Mouse (Mus musculus): ENCODE measurements around the gene Zfp626. TPM values are rescaled to one million over a fixed set of nuclear protein-coding genes. Genes with fewer than 3 reads are reported as not detected.
"Not testable (repeated sequence)": the region's sequence is repeated elsewhere in the genome, so short reads cannot be mapped to it uniquely, and the experiment has no call there.

The Zfp626 gene
- polyA plus RNA-seq (2012; fragmentation: generic; extraction: Trizol) = 1.2 TPM
- long read RNA-seq, experiment 1 = 0 reads
- long read RNA-seq, experiment 2, partial matches to known transcripts = 0 of 3 reads
- long read RNA-seq, experiment 2, other reads (novel, unspliced or antisense) = 3 of 3 reads

DNA sequence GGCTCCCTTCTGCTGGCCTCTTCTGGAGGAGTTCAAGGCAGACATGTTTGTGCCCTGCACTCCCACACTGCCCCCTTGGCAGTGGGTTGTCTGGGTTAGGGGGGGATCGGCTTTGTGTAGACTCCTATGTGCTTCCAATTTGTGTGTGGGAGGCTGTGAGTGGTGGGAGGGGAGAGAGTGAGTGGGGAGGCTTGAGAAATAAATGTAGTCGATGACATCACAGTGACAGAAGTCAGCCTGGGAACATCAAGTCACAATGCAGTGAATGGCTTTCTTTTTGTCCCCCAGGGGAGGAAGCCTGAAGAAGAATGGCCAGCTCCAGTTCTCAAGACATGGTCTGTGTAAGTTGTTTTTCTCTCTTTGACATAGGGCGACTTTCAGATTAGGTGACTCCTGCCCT lies at the start of gene Zfp626:
Gene Zfp626 (plus strand): TSS at position 301 of the 400 bp plus-strand sequence.
- peaks cover 17% of the 10 kb centered on the region for H3K79me2 ChIP-seq (ENCODE audit: control insufficient read depth, insufficient read depth)
- H3ac ChIP-seq (ENCODE audit: control insufficient read depth, insufficient read length, low read depth); H3K36me3 ChIP-seq (ENCODE audit: control insufficient read depth, insufficient read depth); H3K79me3 ChIP-seq (ENCODE audit: low read depth); H3K4me3 ChIP-seq (ENCODE audit: insufficient read depth, poor library complexity, severe bottlenecking); H3K27me3 ChIP-seq (ENCODE audit: control insufficient read depth, insufficient read depth, insufficient read length): not testable (repeated sequence)

DNA sequence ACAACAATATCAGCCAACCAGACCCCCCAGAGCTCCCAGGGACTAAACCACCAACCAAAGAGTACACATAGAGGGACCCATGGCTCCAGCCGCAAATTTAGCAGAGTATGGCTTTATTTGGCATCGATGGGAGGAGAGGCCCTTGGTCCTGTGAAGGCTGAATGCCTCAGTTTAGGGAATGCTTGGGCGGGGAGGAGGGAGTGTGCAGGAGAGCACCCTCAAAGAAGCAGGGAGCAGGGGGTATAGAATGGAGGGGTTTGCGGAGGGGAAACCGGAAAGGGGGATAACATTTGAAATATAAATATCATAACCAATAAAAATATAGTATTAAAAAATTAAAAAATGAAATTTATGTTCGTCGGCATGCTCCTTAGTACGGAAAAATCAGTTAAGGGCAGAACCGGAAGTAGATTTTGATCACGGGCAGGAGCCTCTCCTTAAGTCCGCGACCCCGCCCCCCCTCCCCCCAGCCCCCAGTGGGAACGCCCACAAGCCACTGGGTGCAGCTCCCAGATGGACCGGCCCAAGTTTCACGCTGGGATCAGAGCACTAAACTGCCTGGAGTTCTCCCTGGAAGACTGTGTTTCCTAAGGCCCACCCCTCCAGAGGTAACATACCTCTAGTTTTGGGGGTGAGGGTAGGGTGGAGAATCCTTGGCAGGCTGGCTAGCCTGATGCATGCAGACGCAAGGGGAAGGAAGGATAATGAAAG lies 41.7 kb upstream of the Zfp626 start:
- no peak overlapping the region for H3K4me3 ChIP-seq (ENCODE audit: insufficient read depth, poor library complexity, severe bottlenecking)
- H3K36me3 ChIP-seq (ENCODE audit: control insufficient read depth, insufficient read depth) = no peaks in the 10 kb centered on the region
- H3ac ChIP-seq (ENCODE audit: control insufficient read depth, insufficient read length, low read depth) = no peak overlapping the region
- TF ChIP-seq MYOD1 (IDR thresholded peaks at IDR 0.05; ENCODE audit: control insufficient read depth, insufficient read length, low read depth) (no peak), FOSL1 (IDR thresholded peaks at IDR 0.05; ENCODE audit: insufficient read depth, low read length, poor library complexity, severe bottlenecking) (no peak)
- no peaks in the 10 kb centered on the region for H3K79me2 ChIP-seq (ENCODE audit: control insufficient read depth, insufficient read depth)
- no peaks in the 10 kb centered on the region for H3K79me3 ChIP-seq (ENCODE audit: low read depth)
- no peaks in the 10 kb centered on the region for H3K27me3 ChIP-seq (ENCODE audit: control insufficient read depth, insufficient read depth, insufficient read length)

DNA sequence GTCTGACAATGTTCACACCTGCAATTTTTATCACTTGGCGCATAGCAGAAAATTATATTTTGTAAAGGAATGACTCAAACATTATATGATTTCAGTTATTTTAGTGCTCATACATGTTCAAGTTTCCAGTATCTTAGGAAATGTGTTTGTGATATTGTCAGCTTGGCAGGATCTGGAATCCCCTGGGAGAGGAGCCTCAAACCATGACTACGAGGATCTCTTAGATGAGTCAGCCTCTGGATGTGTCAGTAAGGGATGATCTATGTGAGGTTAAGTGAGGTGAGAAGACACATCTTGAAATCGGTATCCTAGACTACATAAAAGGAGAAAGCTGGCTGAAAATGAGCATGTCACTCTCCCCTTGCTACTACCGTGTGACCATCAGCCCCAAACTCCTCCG lies 17.7 kb upstream of the Zfp626 start:
- Histone ChIP-seq H3K4me3 (ENCODE audit: insufficient read depth, poor library complexity, severe bottlenecking) (no peak overlapping the region), H3K79me3 (ENCODE audit: low read depth) (no peaks in the 10 kb centered on the region), H3K79me2 (ENCODE audit: control insufficient read depth, insufficient read depth) (no peaks in the 10 kb centered on the region), H3K27me3 (ENCODE audit: control insufficient read depth, insufficient read depth, insufficient read length) (no peaks in the 10 kb centered on the region), H3K36me3 (ENCODE audit: control insufficient read depth, insufficient read depth) (no peaks in the 10 kb centered on the region), H3ac (ENCODE audit: control insufficient read depth, insufficient read length, low read depth) (no peak overlapping the region)
- TF ChIP-seq CEBPB (IDR thresholded peaks at IDR 0.05; ENCODE audit: low read depth) = no peak
- no peak for TF ChIP-seq MYOG (IDR thresholded peaks at IDR 0.05; ENCODE audit: control insufficient read depth, extremely low read depth, insufficient read length)
- no peak for TF ChIP-seq CTCF (IDR thresholded peaks at IDR 0.05; ENCODE audit: control insufficient read depth, insufficient read depth, insufficient read length)

- not testable (repeated sequence) for H3K27me3 ChIP-seq (ENCODE audit: control insufficient read depth, insufficient read depth, insufficient read length); H3ac ChIP-seq (ENCODE audit: control insufficient read depth, insufficient read length, low read depth); H3K79me3 ChIP-seq (ENCODE audit: low read depth); H3K79me2 ChIP-seq (ENCODE audit: control insufficient read depth, insufficient read depth); H3K36me3 ChIP-seq (ENCODE audit: control insufficient read depth, insufficient read depth); H3K4me3 ChIP-seq (ENCODE audit: insufficient read depth, poor library complexity, severe bottlenecking)
Measured at GRCm38 (mm10) chr7:27793865-27794264, 13.1 kb upstream of the Zfp626 start.

DNA sequence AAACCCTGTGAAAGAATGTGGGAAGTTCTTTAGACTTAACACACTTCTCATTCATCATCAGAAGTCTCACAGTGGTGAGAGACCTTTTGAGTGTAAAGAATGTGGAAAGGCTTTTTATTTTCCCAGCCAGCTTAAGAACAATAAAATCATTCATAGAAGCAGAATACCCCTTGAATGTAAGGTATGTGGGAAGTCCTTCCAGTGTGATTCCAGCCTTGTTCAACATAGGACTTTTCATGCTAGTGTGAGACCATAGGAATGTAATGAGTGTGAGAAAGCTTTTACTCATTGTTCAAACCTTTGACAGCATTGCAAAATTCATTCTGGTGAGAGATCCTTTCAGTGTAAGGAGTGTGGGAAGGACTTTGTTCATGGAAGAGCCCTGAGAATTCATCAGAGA lies 12.4 kb upstream of the Zfp626 start:
- Histone ChIP-seq H3K79me3 (ENCODE audit: low read depth) (no peaks in the 10 kb centered on the region), H3K4me3 (ENCODE audit: insufficient read depth, poor library complexity, severe bottlenecking) (no peak overlapping the region), H3K27me3 (ENCODE audit: control insufficient read depth, insufficient read depth, insufficient read length) (no peaks in the 10 kb centered on the region), H3ac (ENCODE audit: control insufficient read depth, insufficient read length, low read depth) (no peak overlapping the region), H3K79me2 (ENCODE audit: control insufficient read depth, insufficient read depth) (no peaks in the 10 kb centered on the region), H3K36me3 (ENCODE audit: control insufficient read depth, insufficient read depth) (no peaks in the 10 kb centered on the region)
- TF ChIP-seq USF1 (IDR thresholded peaks at IDR 0.05; ENCODE audit: low read depth) (no peak), FOSL1 (IDR thresholded peaks at IDR 0.05; ENCODE audit: insufficient read depth, low read length, poor library complexity, severe bottlenecking) (no peak), MAX (IDR thresholded peaks at IDR 0.05) (no peak), CEBPB (IDR thresholded peaks at IDR 0.05; ENCODE audit: low read depth) (no peak), MYOG (IDR thresholded peaks at IDR 0.05; ENCODE audit: control insufficient read depth, extremely low read depth, insufficient read length) (no peak)

- TF ChIP-seq FOSL1 (IDR thresholded peaks at IDR 0.05; ENCODE audit: insufficient read depth, low read length, poor library complexity, severe bottlenecking) (no peak), MYOG (IDR thresholded peaks at IDR 0.05; ENCODE audit: control insufficient read depth, extremely low read depth, insufficient read length) (no peak), MYOD1 (IDR thresholded peaks at IDR 0.05; ENCODE audit: control insufficient read depth, insufficient read length, low read depth) (no peak), USF1 (IDR thresholded peaks at IDR 0.05; ENCODE audit: low read depth) (no peak), CEBPB (IDR thresholded peaks at IDR 0.05; ENCODE audit: low read depth) (no peak), MAX (IDR thresholded peaks at IDR 0.05) (no peak), CTCF (IDR thresholded peaks at IDR 0.05; ENCODE audit: control insufficient read depth, insufficient read depth, insufficient read length) (no peak)
- Histone ChIP-seq H3K27me3 (ENCODE audit: control insufficient read depth, insufficient read depth, insufficient read length) (no peaks in the 10 kb centered on the region), H3K79me2 (ENCODE audit: control insufficient read depth, insufficient read depth) (no peaks in the 10 kb centered on the region), H3K4me3 (ENCODE audit: insufficient read depth, poor library complexity, severe bottlenecking) (no peak overlapping the region), H3ac (ENCODE audit: control insufficient read depth, insufficient read length, low read depth) (no peak overlapping the region), H3K79me3 (ENCODE audit: low read depth) (no peaks in the 10 kb centered on the region), H3K36me3 (ENCODE audit: control insufficient read depth, insufficient read depth) (no peaks in the 10 kb centered on the region)
Measured at GRCm38 (mm10) chr7:27797906-27798811, 8.8 kb upstream of the Zfp626 start.

Data from C2C12 (cell line).